Mouse (Mus musculus) midbrain, embryonic 10.5 days (tissue): ENCODE measurements around the gene Zfp273. TPM values are rescaled to one million over a fixed set of nuclear protein-coding genes. Genes with fewer than 3 reads are reported as not detected.
"Not testable (repeated sequence)": the region's sequence is repeated elsewhere in the genome, so short reads cannot be mapped to it uniquely, and the experiment has no call there.

Experiments
- DNase-seq: peaks from one replicate; pipeline ENCODE4 v3.0.0-alpha.2; 2017; ENCODE audit warnings: low spot score
- H3K27ac ChIP-seq: fragments of 300-500 bp; sonication (generic); replicated peaks from 2 replicates; pipeline ENCODE4 v1.5.1; 2016; ENCODE audit warnings: mild to moderate bottlenecking
- H3K27me3 ChIP-seq: fragments of 300-500 bp; sonication (generic); 2 replicates; pipeline ENCODE4 v1.6.1; 2016; ENCODE audit warnings: low read depth, mild to moderate bottlenecking; ENCODE audit not compliant: poor library complexity, severe bottlenecking
- H3K36me3 ChIP-seq: fragments of 300-500 bp; sonication (generic); 2 replicates; pipeline ENCODE4 v1.6.1; 2016; ENCODE audit warnings: mild to moderate bottlenecking, moderate library complexity
- H3K4me1 ChIP-seq: fragments of 300-500 bp; sonication (generic); 2 replicates; pipeline ENCODE4 v1.6.1; 2016
- H3K4me3 ChIP-seq: fragments of 300-500 bp; sonication (generic); 2 replicates; pipeline ENCODE4 v1.5.1; 2016; ENCODE audit warnings: mild to moderate bottlenecking, moderate library complexity
- H3K9me3 ChIP-seq: fragments of 300-500 bp; sonication (generic); replicated peaks from 2 replicates; pipeline ENCODE4 v1.6.1; 2016; ENCODE audit warnings: mild to moderate bottlenecking
- WGBS: fragments of 180-500 bp; shearing (Covaris S2); methylation state at CpG from one replicate; pipeline ENCODE4 v1.1.7; 2016; 5-methylcytosine and 5-hydroxymethylcytosine counted together
- polyA plus RNA-seq: library from polyadenylated mRNA; unstranded; fragments of >200 nt; fragmentation: Nextera tagmentation; extraction: Ambion mirVana; gene quantifications from 2 replicates; pipeline ENCODE4 v1.2.1, GENCODE M21; 2016

Zfp273 gene
- 6.3 and 8.5 TPM in 2 replicates for polyA plus RNA-seq

DNA sequence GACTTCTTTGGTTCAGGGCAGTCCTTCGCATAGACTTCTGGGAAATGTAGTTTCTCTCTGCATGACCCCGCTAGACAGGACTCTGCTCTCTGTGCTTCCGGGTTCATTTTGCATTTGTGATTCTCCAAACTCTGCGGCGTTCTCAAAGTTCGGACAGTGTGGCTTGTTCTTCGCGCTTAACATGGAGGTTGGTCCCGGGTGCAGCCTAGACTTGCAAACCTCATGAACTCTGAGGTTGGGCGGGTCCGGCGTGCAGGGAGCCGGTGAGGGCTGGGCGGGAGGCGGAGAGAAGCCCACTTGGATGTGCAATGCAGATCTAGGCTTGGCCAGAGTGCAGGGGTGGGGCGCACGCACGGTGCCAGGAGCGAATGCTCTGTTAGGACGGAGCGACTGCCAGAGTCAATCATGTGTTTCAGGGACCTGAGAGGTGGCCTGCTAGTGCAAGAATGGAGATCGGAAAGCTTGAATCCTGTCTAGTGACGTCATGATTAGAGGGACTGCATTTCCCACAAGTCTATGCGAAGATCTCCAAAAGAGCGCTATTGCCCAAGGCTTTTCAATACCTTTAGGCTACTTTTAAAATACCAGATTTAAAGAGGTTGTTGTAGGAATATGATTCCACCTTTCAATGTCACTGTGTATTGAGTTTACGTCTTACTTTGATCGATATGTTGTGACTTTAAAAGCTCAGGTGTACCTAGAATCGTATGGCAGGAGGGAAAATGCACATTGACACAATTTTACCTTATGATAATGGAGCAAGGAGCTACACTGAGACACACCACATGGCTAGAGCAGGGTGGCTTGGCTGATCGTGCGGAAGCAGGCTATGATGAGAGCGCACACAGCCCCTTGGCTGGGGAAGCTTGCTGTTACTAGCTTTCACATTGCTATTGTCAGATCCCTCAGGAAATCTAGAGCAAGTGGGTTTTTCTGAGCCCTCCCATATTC is at the start of gene Zfp273:
Zfp273 (plus strand) TSS at position 31 of the 951 bp plus-strand sequence.
- peak; percentile 81 for DNase-seq
- Histone ChIP-seq H3K4me1 (peaks cover 3% of the 10 kb centered on the region; the same call in 1 of the 2 replicates), H3K27me3 (no peaks in the 10 kb centered on the region), H3K36me3 (peaks cover 22% of the 10 kb centered on the region), H3K4me3 (peak within 1 kb of the TSS; percentile 86), H3K27ac (peak within 1 kb of the TSS; percentile 90), H3K9me3 (peaks cover 12% of the 10 kb centered on the region; the same call in 1 of the 2 replicates)
- WGBS = 6% methylated on average over 31 of the region's 31 CpGs

- Histone ChIP-seq H3K4me1 (peaks cover 7% of the 10 kb centered on the region), H3K27ac (peak within 1 kb of the TSS; percentile 85), H3K36me3 (0 out of 2 replicates have a peak, but pooled peaks cover 6% of the 10 kb centered on the region), H3K4me3 (peak within 1 kb of the TSS; percentile 79), H3K27me3 (no peaks in the 10 kb centered on the region), H3K9me3 (no peaks in the 10 kb centered on the region)
- WGBS = 7% methylated on average over 26 of the region's 26 CpGs
- peak; percentile 66 for DNase-seq
These were observed 34.0 kb upstream of the Zfp273 start, which contains the start of gene Zfp493 for GRCm38 (mm10) chr13:67779265-67780221. Gene Zfp493, plus strand, starts transcription at chr13:67779693.

DNA sequence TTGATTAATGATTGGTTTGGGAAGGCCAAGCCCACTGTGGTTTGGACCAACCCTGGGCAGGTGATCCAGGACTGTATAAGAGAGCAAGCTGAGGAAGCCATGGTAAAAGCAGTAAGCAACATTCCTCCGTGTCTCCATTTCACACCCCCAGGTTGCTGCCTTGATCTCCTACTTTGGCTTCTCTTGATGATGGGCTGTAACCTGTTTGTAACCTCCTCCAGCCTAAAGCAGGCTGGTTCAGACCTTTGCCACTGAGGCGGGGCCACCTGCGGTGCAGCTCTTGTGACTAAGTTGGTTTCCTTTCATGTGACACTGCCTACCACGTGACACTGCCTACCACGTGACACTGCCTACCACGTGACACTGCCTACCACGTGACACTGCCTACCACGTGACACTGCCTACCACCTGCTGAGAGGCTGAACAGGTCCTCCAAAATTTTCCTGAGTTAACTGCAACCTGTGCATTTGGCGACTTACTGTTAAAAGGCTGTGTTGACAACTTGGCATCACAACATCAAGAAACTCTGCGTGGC is 21.6 kb upstream of the Zfp273 start:
- no peaks in the 10 kb centered on the region for H3K27me3 ChIP-seq
- no peaks in the 10 kb centered on the region for H3K4me1 ChIP-seq
- H3K27ac ChIP-seq = no peak overlapping the region
- peaks cover 28% of the 10 kb centered on the region for H3K36me3 ChIP-seq
- H3K9me3 ChIP-seq = no peaks in the 10 kb centered on the region; the same call in 1 of the 2 replicates
- no peak for DNase-seq
- no peak overlapping the region for H3K4me3 ChIP-seq
- WGBS = 92% methylated on average over 10 of the region's 10 CpGs

DNA sequence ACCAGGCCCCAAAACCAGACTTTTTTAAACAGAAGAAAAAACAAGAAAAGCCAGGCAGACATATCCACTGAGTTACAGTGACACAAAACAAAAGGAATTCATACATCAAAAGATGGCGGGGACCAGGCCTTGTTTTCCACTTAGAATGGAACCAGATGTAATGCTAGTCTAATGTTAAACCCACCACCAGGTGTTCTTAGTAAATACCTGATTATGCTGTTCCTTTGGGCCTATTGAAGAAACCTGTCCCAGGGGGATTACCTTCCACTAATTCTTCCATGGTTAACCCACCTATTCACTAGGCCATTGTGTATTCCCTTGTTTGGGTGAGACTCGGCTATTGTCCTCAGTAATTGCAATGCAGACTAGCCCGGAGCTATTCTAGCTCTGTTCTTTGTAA is 14.9 kb upstream of the Zfp273 start:
- Histone ChIP-seq H3K9me3 (no peaks in the 10 kb centered on the region), H3K27ac (no peak overlapping the region), H3K4me3 (no peak overlapping the region), H3K36me3 (no peaks in the 10 kb centered on the region), H3K27me3 (no peaks in the 10 kb centered on the region), H3K4me1 (no peaks in the 10 kb centered on the region)
- no peak for DNase-seq
- 76% methylated on average over 3 of the region's 3 CpGs for WGBS

DNA sequence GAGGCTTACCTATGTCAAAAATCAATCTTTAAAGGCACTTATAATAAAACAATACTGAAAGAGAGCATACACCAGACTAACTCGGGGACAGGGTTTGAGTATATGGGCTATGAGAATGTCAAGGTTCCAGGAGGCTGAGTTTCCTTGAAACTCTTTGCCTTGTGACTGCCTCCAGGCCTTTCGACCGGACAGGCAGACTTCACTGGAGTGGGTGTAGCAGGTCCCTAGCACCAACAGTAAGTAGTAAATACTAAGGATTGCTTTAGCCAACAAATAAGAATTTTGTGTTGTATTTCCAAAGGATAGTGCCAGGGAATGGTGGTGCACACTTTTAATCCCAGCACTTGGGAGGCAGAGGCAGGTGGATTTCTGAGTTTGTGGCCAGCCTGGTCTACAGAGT is 14.4 kb upstream of the Zfp273 start:
- not testable (repeated sequence) for H3K36me3 ChIP-seq, H3K27me3 ChIP-seq, H3K4me1 ChIP-seq, DNase-seq, H3K4me3 ChIP-seq, H3K9me3 ChIP-seq, H3K27ac ChIP-seq
- WGBS = 93% methylated on average over 3 of the region's 3 CpGs

DNA sequence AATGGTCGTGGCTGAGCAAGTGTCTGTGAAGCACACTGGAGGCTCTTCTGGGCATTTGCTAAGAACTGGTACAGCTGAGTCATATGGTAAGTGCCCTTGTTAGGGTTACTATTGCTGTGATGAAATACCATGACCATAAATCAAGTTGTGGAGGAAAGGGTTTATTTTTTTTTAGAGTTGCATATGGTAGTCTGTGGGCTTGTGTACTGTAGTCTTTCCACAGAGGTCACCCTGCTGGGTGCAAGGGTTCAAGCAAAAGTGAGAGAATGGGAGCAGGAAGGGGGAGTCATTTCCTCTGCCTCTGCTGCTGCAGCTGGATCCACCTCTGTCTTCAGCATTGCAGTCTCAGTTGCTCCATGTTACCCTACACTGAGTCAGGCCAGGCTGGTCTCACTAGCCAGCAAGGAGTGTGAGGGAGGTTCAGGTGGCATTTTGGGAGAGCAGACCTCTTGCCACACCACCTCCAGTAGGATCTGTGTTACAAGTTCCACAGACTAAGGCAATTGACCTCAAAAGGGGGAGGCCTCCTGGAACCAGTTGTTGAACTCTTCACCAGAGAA is 1.8 kb upstream of the Zfp273 start:
- H3K27me3 ChIP-seq = no peaks in the 10 kb centered on the region
- H3K9me3 ChIP-seq = peaks cover 5% of the 10 kb centered on the region; the same call in 1 of the 2 replicates
- 75% methylated on average over 1 of the region's 1 CpGs for WGBS
- no peak overlapping the region for H3K4me3 ChIP-seq
- H3K4me1 ChIP-seq = peaks cover 3% of the 10 kb centered on the region; the same call in 1 of the 2 replicates
- DNase-seq = no peak
- no peak overlapping the region for H3K27ac ChIP-seq
- H3K36me3 ChIP-seq = 0 out of 2 replicates have a peak, but pooled peaks cover 10% of the 10 kb centered on the region

- Histone ChIP-seq H3K27ac (peak overlapping the region; percentile 90), H3K27me3 (no peaks in the 10 kb centered on the region), H3K36me3 (peaks cover 14% of the 10 kb centered on the region), H3K4me3 (peak overlapping the region; percentile 86), H3K4me1 (peaks cover 3% of the 10 kb centered on the region; the same call in 1 of the 2 replicates), H3K9me3 (peaks cover 8% of the 10 kb centered on the region; the same call in 1 of the 2 replicates)
- DNase-seq = no peak
- WGBS = 74% methylated on average over 8 of the region's 8 CpGs
These were observed 405 bp upstream of the Zfp273 start for GRCm38 (mm10) chr13:67812961-67813709.

DNA sequence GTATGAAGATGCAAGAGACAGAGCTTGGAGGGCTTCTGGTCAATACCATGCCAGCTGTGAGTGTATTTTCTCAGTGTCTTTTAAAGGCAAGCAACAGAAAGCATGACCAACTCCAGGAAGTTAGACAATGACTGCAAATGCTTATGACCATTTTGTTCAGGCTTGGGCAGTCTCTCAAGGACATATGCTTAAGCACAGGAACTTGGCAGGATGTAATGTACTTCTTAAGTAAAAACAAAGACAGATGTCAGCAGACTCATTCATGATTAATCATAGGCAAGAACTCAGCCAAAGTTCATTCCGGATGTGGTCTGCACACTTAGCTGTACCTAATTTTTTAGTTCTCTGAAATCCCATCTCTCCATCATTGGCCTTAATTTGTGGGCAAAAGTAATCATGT is 5.1 kb downstream of the Zfp273 start:
- Histone ChIP-seq H3K4me1 (peaks cover 3% of the 10 kb centered on the region; the same call in 1 of the 2 replicates), H3K27ac (no peak overlapping the region), H3K4me3 (no peak overlapping the region), H3K9me3 (peaks cover 25% of the 10 kb centered on the region; the same call in 1 of the 2 replicates), H3K36me3 (peaks cover 52% of the 10 kb centered on the region), H3K27me3 (no peaks in the 10 kb centered on the region)
- DNase-seq = no peak
- WGBS = 98% methylated on average over 1 of the region's 1 CpGs

GRCm38 (mm10) chr13:67830911-67831336 is 17.4 kb downstream of the Zfp273 start, which contains the start of gene Gm10037:
Gene Gm10037, plus strand, starts transcription at chr13:67831106.
- H3K27me3 ChIP-seq = no peaks in the 10 kb centered on the region
- peaks cover 7% of the 10 kb centered on the region for H3K4me1 ChIP-seq
- WGBS = 3% methylated on average over 14 of the region's 14 CpGs
- peak within 1 kb of the TSS; percentile 61 for H3K4me3 ChIP-seq
- H3K36me3 ChIP-seq = peaks cover 13% of the 10 kb centered on the region
- DNase-seq = peak; percentile 43
- peak within 1 kb of the TSS; percentile 78 for H3K27ac ChIP-seq
- H3K9me3 ChIP-seq = peaks cover 8% of the 10 kb centered on the region

DNA sequence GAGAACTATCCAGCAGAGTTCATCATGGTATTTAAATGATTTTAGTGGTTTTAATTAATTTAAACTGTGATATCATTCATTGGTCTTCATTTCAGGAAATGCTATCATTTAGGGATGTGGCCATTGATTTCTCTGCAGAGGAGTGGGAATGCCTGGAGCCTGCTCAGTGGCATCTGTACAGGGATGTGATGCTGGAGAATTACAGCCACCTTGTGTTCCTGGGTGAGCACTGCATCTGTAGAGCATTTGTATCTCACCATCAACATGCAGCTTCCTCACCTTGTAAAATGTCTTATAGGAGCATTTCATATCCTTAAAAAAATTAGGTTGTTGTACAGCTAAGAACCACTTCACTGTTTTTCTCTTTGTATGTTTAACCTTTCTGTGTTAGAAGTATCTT is 19.6 kb downstream of the Zfp273 start:
- not testable (repeated sequence) for H3K27ac ChIP-seq, H3K4me3 ChIP-seq, DNase-seq

DNA sequence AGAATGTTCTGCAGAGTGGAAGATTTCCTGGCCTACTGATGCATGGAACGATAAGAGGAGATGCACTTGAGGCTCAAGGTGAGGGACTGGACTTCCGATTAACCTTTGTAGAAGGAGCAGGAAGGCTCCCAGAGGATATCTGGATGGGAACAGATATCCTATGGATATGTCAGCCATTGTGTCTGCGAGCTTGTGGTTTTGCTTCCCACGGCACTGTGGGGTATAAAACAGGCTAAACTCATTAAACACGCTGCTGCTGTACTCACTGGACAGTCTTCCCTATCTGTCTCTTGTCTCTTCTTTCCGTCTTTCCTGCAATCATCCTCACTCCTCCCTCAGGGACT is 30.2 kb downstream of the Zfp273 start:
- no peak overlapping the region; the same call in 1 of the 2 replicates for H3K27ac ChIP-seq
- H3K9me3 ChIP-seq = no peaks in the 10 kb centered on the region
- no peak for DNase-seq
- 55% methylated on average over 6 of the region's 6 CpGs for WGBS
- peak overlapping the region; percentile 53 for H3K4me3 ChIP-seq
- H3K4me1 ChIP-seq = peaks cover 10% of the 10 kb centered on the region
- H3K36me3 ChIP-seq = no peaks in the 10 kb centered on the region
- H3K27me3 ChIP-seq = no peaks in the 10 kb centered on the region

More for the DNA sequence above, 19.6 kb downstream of the Zfp273 start:
- H3K27me3 ChIP-seq, H3K4me1 ChIP-seq, H3K36me3 ChIP-seq, H3K9me3 ChIP-seq: not testable (repeated sequence)
